Mouse (Mus musculus) erythroblast, adult 5-6 weeks (primary cell): ENCODE measurements around the gene H2afb2. TPM values are rescaled to one million over a fixed set of nuclear protein-coding genes. Genes with fewer than 3 reads are reported as not detected.

ENCODE experiments used
- ATAC-seq: replicated peaks from 2 replicates; pipeline ENCODE4 v1.8.0; 2016; ENCODE audit warnings: moderate number of reproducible peaks, mild to moderate bottlenecking, moderate TSS enrichment, inconsistent platforms; ENCODE audit not compliant: poor library complexity, low FRiP score, severe bottlenecking
- total RNA-seq, 2 experiments: library from RNA; stranded (forward) in 1 of 2; stranded (reverse) in 1 of 2; fragments of 150-400 nt in 1 of 2; fragments of 200-764, 138-1000 nt in 1 of 2; gene quantifications; 2 replicates each; pipeline versions ENCODE4 v1.2.3 to v1.2.4; 2015 to 2017; ENCODE audit warnings: low replicate concordance in 2 of 2

The H2afb2 gene
- total RNA-seq (2015; ENCODE audit: low replicate concordance) (not detected in 2 replicates), total RNA-seq (2017; ENCODE audit: low replicate concordance) (not detected in 2 replicates)

GRCm38 (mm10) chrX:116680878-116681277, at the start of gene H2afb2:
TSS of gene H2afb2 (plus strand) at chrX:116681178.
- no peak for ATAC-seq

Other genes with a start within 250 kb of the H2afb2 start
- not detected in 2 replicates for gene Cpxcr1, start 232.2 kb upstream of the H2afb2 start, total RNA-seq (2015; ENCODE audit: low replicate concordance)
- not detected in 2 replicates for gene Cpxcr1, start 232.2 kb upstream of the H2afb2 start, total RNA-seq (2017; ENCODE audit: low replicate concordance)